Mouse (Mus musculus) midbrain, embryonic 15.5 days (tissue): ENCODE results near the gene Cdkn2c. TPM values are rescaled to one million over a fixed set of nuclear protein-coding genes. Genes with fewer than 3 reads are reported as not detected.

ENCODE experiments used
- ATAC-seq: fragments of 200-750 bp; cut with Nextera tagmentation; replicated peaks from 2 replicates; pipeline ENCODE4 v1.8.0; 2017; ENCODE audit warnings: moderate TSS enrichment
- H3K27ac ChIP-seq: fragments of 300-500 bp; sonication (generic); 2 replicates; pipeline ENCODE4 v1.5.1; 2015; ENCODE audit warnings: mild to moderate bottlenecking, inconsistent platforms
- H3K27me3 ChIP-seq: fragments of 300-500 bp; sonication (generic); replicated peaks from 2 replicates; pipeline ENCODE4 v1.6.1; 2015; ENCODE audit warnings: inconsistent platforms
- H3K36me3 ChIP-seq: fragments of 300-500 bp; sonication (generic); replicated peaks from 2 replicates; pipeline ENCODE4 v1.6.1; 2015; ENCODE audit warnings: inconsistent platforms
- H3K4me1 ChIP-seq: fragments of 300-500 bp; sonication (generic); 2 replicates; pipeline ENCODE4 v1.6.1; 2015; ENCODE audit warnings: inconsistent platforms
- H3K4me2 ChIP-seq: fragments of 300-500 bp; sonication (generic); 2 replicates; pipeline ENCODE4 v1.6.1; 2015; ENCODE audit warnings: inconsistent platforms, mild to moderate bottlenecking, moderate library complexity
- H3K4me3 ChIP-seq: fragments of 300-500 bp; sonication (generic); 2 replicates; pipeline ENCODE4 v1.5.1; 2015; ENCODE audit warnings: mild to moderate bottlenecking, inconsistent platforms
- H3K9ac ChIP-seq: fragments of 300-500 bp; sonication (generic); 2 replicates; pipeline ENCODE4 v1.6.1; 2015; ENCODE audit warnings: mild to moderate bottlenecking, inconsistent platforms
- H3K9me3 ChIP-seq: fragments of 300-500 bp; sonication (generic); 2 replicates; pipeline ENCODE4 v1.6.1; 2016; ENCODE audit warnings: inconsistent platforms
- WGBS: fragments of 180-500 bp; shearing (Covaris S2); methylation state at CpG from one replicate; pipeline ENCODE4 v1.1.7; 2015; ENCODE audit warnings: mixed read lengths; 5-methylcytosine and 5-hydroxymethylcytosine counted together
- polyA plus RNA-seq: library from polyadenylated mRNA; unstranded; fragments of >200 nt; fragmentation: Nextera tagmentation; extraction: Ambion mirVana; gene quantifications from 2 replicates; pipeline ENCODE4 v1.2.1, GENCODE M21; 2015

The Cdkn2c gene
- polyA plus RNA-seq, 1 experiment from 2014 or later = 2.5 TPM

- Histone ChIP-seq H3K27me3 (peaks cover 26% of the 10 kb centered on the region), H3K9me3 (no peaks in the 10 kb centered on the region), H3K4me3 (peak overlapping the region; percentile 49), H3K27ac (peak overlapping the region; percentile 16; the same call in 1 of the 2 replicates), H3K4me1 (peaks cover 22% of the 10 kb centered on the region), H3K36me3 (no peaks in the 10 kb centered on the region), H3K4me2 (peak overlapping the region; percentile 82), H3K9ac (peak overlapping the region; percentile 33)
- ATAC-seq = peak; percentile 64
- WGBS = under 1% methylated on average over 46 of the region's 49 CpGs
These were observed 968 bp downstream of the Cdkn2c start for GRCm38 (mm10) chr4:109665982-109666460.

DNA sequence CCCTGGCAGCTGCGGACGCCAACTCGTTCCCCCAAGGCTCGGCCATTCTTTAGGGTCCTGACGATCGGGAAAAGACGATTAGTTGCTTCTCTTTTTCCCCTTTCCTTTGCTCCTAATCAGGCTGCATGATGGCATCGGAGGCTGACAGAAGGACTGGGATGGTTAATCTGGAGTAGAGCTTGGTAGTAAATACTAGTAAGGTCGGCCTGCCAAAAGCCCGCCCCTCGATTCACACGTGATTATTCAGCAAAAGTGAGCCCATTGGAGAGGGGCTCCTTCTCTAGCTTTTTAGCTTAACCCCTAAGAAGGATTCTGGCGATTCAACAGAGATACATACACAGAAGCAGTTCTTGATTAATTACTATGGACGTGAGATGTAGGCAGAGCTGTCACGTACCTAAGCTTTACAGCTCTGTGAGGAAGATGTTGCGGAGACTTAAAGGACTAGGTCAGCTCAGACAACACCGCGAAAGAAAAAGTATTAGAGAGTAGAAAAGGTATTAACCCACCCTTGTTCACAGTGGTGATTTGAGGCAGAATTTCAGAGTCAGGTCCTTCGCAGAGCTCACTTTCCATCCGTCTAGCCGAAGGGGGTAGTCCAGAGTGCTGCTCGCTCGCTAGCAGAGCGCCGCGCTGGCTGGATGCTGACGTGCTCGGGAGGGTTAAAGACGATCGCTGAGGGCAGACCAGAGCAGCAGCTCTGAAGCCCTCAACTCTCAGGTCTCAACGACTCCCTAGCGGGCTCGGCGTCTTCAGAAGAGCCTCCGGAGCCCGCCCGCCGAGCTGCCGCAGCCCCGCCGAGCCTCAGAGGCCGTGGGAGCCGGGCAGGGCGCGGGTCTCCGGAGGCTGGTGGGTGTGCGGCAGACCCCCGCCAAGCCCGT, 1.6 kb downstream of the Cdkn2c start:
- H3K36me3 ChIP-seq = no peaks in the 10 kb centered on the region
- H3K27ac ChIP-seq = no peak overlapping the region
- peak overlapping the region; percentile 82 for H3K4me2 ChIP-seq
- H3K9ac ChIP-seq = peak overlapping the region; percentile 33
- peaks cover 30% of the 10 kb centered on the region for H3K27me3 ChIP-seq
- ATAC-seq = peak; percentile 74
- no peaks in the 10 kb centered on the region for H3K9me3 ChIP-seq
- WGBS = under 1% methylated on average over 48 of the region's 49 CpGs
- peak overlapping the region; percentile 49 for H3K4me3 ChIP-seq
- H3K4me1 ChIP-seq = peaks cover 22% of the 10 kb centered on the region

GRCm38 (mm10) chr4:109664091-109664490, 2.9 kb downstream of the Cdkn2c start:
- Histone ChIP-seq H3K4me1 (peaks cover 22% of the 10 kb centered on the region), H3K4me3 (no peak overlapping the region), H3K27me3 (peaks cover 40% of the 10 kb centered on the region), H3K4me2 (no peak overlapping the region), H3K9ac (no peak overlapping the region), H3K27ac (no peak overlapping the region), H3K36me3 (no peaks in the 10 kb centered on the region), H3K9me3 (no peaks in the 10 kb centered on the region)
- no peak for ATAC-seq
- WGBS = 11% methylated on average over 5 of the region's 5 CpGs

DNA sequence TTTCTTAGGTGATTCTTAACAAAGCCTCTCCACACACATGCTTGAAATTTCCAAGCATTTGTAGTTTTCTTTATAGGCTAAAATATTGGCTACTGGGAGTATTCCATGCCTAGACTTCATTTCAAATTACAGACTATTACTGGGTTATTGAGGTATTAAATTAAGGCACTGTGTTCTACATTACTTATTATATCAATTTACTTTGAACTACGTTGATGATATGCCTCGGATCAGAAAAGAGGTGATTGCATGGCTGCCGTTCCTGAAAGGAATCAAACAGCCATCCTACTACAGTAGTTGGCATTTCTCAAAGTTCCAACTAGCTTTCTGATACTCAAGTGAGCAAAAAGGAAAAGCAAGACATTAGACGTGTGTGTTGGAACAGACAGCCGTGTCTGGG, 4.7 kb downstream of the Cdkn2c start:
- no peaks in the 10 kb centered on the region for H3K9me3 ChIP-seq
- no peak overlapping the region for H3K4me2 ChIP-seq
- no peak for ATAC-seq
- 22% methylated on average over 5 of the region's 5 CpGs for WGBS
- no peak overlapping the region for H3K27ac ChIP-seq
- H3K27me3 ChIP-seq = peaks cover 54% of the 10 kb centered on the region
- H3K4me3 ChIP-seq = no peak overlapping the region
- H3K9ac ChIP-seq = no peak overlapping the region
- H3K36me3 ChIP-seq = no peaks in the 10 kb centered on the region
- H3K4me1 ChIP-seq = peaks cover 29% of the 10 kb centered on the region

DNA sequence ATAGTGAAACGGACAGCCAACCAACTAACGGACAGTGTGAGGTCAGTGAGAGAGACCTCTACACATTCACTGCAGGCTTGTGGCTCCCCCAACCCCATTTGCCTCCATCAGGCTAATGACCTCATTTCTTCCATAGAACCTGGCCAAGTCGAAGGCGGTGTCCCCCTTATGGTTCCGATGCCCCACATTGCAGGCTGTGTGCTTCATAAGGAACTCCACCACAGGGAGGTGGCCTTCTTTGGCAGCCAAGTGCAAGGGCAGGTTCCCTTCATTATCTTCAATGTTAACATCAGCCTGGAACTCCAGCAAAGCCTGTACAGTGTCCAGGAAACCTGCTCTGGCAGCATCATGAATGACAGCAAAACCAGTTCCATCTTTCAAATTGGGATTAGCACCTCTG, 5.8 kb downstream of the Cdkn2c start:
- no peak for ATAC-seq
- Histone ChIP-seq H3K9me3 (no peaks in the 10 kb centered on the region), H3K27me3 (peaks cover 54% of the 10 kb centered on the region), H3K4me3 (no peak overlapping the region), H3K4me1 (peaks cover 25% of the 10 kb centered on the region), H3K4me2 (no peak overlapping the region), H3K36me3 (no peaks in the 10 kb centered on the region), H3K27ac (no peak overlapping the region), H3K9ac (no peak overlapping the region)
- 24% methylated on average over 5 of the region's 5 CpGs for WGBS

DNA sequence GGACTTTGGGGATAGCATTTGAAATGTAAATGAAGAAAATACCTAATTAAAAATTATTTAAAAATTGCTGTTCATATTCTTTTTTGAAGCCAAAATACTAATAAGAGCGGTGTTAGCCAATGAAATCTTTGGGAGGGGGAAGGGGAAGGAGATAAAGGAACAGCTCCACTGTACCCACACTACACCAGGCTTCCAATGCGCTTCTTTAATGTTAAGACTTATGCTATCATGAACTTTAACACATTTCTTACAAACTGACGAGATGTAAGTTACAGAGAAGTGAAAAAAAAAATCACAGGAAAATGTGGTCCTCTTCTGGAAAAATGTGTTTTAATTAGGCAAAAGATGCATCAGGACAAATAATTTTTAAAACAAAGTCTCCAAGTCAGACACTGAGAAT, 6.4 kb downstream of the Cdkn2c start:
- 26% methylated on average over 3 of the region's 3 CpGs for WGBS
- no peak overlapping the region for H3K9ac ChIP-seq
- H3K4me1 ChIP-seq = peaks cover 19% of the 10 kb centered on the region
- H3K36me3 ChIP-seq = no peaks in the 10 kb centered on the region
- H3K4me3 ChIP-seq = no peak overlapping the region
- ATAC-seq = no peak
- H3K9me3 ChIP-seq = no peaks in the 10 kb centered on the region
- H3K4me2 ChIP-seq = no peak overlapping the region
- no peak overlapping the region for H3K27ac ChIP-seq
- peaks cover 59% of the 10 kb centered on the region for H3K27me3 ChIP-seq

- H3K27me3 ChIP-seq = peaks cover 65% of the 10 kb centered on the region
- 19% methylated on average over 2 of the region's 2 CpGs for WGBS
These were observed 7.4 kb downstream of the Cdkn2c start for GRCm38 (mm10) chr4:109659571-109659970.

DNA sequence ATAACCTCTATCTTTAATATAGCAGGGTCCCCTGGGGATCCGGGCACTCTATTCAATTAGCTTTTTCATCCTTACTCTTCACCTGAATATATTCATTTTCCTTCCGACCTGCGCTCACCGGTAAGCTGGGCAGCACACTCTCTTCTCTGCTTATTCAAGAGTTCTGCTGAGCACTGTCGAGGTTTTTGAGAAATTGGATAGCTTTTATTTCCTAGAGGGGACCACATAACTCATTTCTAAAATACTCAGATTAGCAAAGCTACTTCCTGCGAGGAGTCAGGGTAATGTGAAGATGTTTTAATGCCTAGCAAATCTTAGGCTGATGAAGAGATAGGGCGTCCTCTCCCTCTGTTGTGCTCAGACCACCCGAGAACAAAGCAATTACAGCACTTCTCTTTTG, 8.2 kb downstream of the Cdkn2c start:
- Histone ChIP-seq H3K4me3 (no peak overlapping the region), H3K36me3 (no peaks in the 10 kb centered on the region), H3K27ac (no peak overlapping the region), H3K9ac (no peak overlapping the region), H3K4me1 (peaks cover 12% of the 10 kb centered on the region), H3K27me3 (peaks cover 60% of the 10 kb centered on the region), H3K9me3 (no peaks in the 10 kb centered on the region), H3K4me2 (no peak overlapping the region)
- ATAC-seq = no peak
- WGBS = 6% methylated on average over 8 of the region's 8 CpGs

More at GRCm38 (mm10) chr4:109659571-109659970, 7.4 kb downstream of the Cdkn2c start:
- no peaks in the 10 kb centered on the region for H3K36me3 ChIP-seq
- H3K4me3 ChIP-seq = no peak overlapping the region
- peaks cover 12% of the 10 kb centered on the region for H3K4me1 ChIP-seq
- no peak for ATAC-seq
- H3K27ac ChIP-seq = no peak overlapping the region
- H3K9me3 ChIP-seq = no peaks in the 10 kb centered on the region
- H3K4me2 ChIP-seq = no peak overlapping the region
- H3K9ac ChIP-seq = no peak overlapping the region

DNA sequence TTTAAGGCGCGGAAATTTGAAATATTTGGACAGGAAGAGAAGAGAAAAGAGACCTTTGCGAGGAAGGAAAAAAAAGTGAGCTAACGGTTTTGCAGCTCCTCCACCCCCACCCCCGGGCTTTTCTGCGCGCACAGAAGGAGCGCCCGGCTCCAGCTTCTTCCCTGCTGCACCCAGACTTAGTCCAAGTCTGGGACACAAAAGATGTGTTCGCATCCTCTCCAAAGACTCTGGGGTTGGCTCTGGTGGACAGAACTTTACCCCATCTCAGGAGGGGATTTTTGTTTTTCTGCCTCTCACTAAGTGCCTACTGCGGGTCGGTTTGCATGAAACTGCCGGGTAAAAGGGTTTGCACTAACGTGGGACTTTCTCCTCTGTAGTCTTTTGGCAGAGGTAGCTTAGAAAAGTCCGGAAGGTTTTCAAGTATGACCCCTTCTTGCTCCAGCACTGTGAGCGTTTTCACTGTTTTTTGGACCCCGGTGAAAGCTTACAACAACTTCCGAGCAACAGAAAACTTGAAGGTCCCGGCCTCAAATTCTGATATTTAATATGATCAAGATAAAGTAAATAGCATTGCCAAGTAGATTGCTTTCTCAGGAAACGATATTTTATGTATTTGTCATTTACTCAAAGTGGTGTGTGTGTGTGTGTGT, 9.0 kb downstream of the Cdkn2c start:
- peaks cover 12% of the 10 kb centered on the region for H3K4me1 ChIP-seq
- 2% methylated on average over 20 of the region's 20 CpGs for WGBS
- H3K4me2 ChIP-seq = peak overlapping the region; percentile 49
- peaks cover 60% of the 10 kb centered on the region for H3K27me3 ChIP-seq
- no peak overlapping the region for H3K9ac ChIP-seq
- no peak for ATAC-seq
- no peaks in the 10 kb centered on the region for H3K36me3 ChIP-seq
- peak overlapping the region; percentile 27 for H3K4me3 ChIP-seq
- no peaks in the 10 kb centered on the region for H3K9me3 ChIP-seq
- H3K27ac ChIP-seq = no peak overlapping the region

GRCm38 (mm10) chr4:109657021-109657850, 9.8 kb downstream of the Cdkn2c start:
- H3K4me3 ChIP-seq = peak overlapping the region; percentile 27
- H3K4me1 ChIP-seq = peaks cover 12% of the 10 kb centered on the region
- no peaks in the 10 kb centered on the region for H3K36me3 ChIP-seq
- H3K4me2 ChIP-seq = peak overlapping the region; percentile 49
- peak; percentile 71 for ATAC-seq
- WGBS = under 1% methylated on average over 46 of the region's 53 CpGs
- no peaks in the 10 kb centered on the region for H3K9me3 ChIP-seq
- H3K27me3 ChIP-seq = peaks cover 57% of the 10 kb centered on the region
- no peak overlapping the region for H3K27ac ChIP-seq
- no peak overlapping the region for H3K9ac ChIP-seq

DNA sequence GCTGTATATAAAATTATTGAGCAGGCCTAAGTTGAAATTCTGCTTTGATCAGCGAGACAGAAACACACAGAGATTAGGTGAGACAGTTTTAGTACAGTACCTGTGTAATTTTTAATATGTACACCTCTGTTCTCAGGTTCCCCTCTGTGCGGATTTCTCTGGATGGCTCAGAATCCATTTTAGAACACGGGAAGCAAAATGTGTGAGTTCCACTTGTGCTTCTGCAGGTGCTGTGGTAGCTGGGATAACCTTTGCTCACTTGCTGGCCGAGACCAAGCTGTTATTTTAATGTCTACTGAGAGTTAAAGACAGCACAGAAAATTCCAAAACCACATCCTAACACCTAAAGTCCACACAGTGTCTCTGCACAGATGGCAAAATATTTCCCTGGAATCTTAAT, 10.7 kb downstream of the Cdkn2c start:
- H3K27me3 ChIP-seq = peaks cover 52% of the 10 kb centered on the region
- no peaks in the 10 kb centered on the region for H3K9me3 ChIP-seq
- no peaks in the 10 kb centered on the region for H3K36me3 ChIP-seq
- peaks cover 12% of the 10 kb centered on the region for H3K4me1 ChIP-seq
- WGBS = 8% methylated on average over 4 of the region's 4 CpGs
- H3K9ac ChIP-seq = no peak overlapping the region
- ATAC-seq = no peak
- no peak overlapping the region for H3K27ac ChIP-seq
- H3K4me3 ChIP-seq = no peak overlapping the region
- H3K4me2 ChIP-seq = no peak overlapping the region

DNA sequence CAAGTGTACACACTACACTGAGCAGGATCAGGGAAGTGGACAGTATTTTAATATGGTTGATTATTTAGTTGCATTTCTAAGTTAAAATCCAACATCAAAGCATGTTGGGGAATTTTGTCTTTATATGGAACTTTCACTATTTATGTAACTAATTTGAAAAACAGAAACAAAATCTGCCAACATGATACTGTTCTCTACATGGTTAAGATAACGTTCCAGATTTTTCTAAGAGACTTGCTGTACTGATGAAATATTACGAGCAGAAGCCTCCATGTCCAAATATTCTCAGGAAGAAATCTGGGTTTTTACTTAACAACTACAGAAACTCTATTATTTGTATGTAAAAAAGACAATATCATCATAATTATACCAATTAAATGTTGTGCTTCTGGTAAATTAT, 11.3 kb downstream of the Cdkn2c start:
- no peak overlapping the region for H3K9ac ChIP-seq
- WGBS = 51% methylated on average over 2 of the region's 2 CpGs
- H3K9me3 ChIP-seq = no peaks in the 10 kb centered on the region
- peaks cover 48% of the 10 kb centered on the region for H3K27me3 ChIP-seq
- peaks cover 12% of the 10 kb centered on the region for H3K4me1 ChIP-seq
- no peak overlapping the region for H3K4me3 ChIP-seq
- H3K4me2 ChIP-seq = no peak overlapping the region
- no peak for ATAC-seq
- no peaks in the 10 kb centered on the region for H3K36me3 ChIP-seq
- H3K27ac ChIP-seq = no peak overlapping the region
